Mouse (Mus musculus) regulatory T cell (primary cell): ENCODE measurements around the gene Rtn4r.

ENCODE experiments used
- in situ Hi-C: fragments of 300-600 bp; cut with MboI, MseI; formaldehyde crosslinking; loops from one replicate; pipeline ENCODE4 v1.15.1; 2025; ENCODE audit warnings: high pct_unique_total_duplicates

The Rtn4r gene

GRCm38 (mm10) chr16:18194208-18194985, 67.0 kb downstream of the Rtn4r start:
- in situ Hi-C loops: loop anchor here (10.0 kb wide), 1 partner anchor 330 kb away; no protein-coding TSS in a partner anchor

GRCm38 (mm10) chr16:18195068-18195467, 67.6 kb downstream of the Rtn4r start:
- in situ Hi-C loops: loop anchor here (10.0 kb wide), 1 partner anchor 330 kb away; no protein-coding TSS in a partner anchor

DNA sequence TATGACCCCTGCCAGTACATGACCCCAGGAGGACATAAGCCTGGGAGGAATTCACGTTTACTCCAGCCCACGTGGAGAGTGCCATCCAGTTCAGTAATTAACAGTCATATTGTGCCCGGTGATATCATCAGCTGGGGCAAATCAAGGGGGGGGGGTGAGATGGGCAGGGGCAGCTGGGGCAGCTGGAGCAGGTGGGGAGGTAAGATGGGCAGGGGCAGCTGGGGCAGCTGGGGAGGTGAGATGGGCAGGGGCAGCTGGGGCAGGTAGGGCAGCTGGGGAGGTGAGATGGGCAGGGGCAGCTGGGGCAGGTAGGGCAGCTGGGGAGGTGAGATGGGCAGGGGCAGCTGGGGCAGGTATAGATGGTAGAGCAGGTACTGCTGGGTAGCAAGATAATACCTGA, 68.1 kb downstream of the Rtn4r start:
- in situ Hi-C loops: loop anchor here (10.0 kb wide), 1 partner anchor 331 kb away; no protein-coding TSS in a partner anchor

GRCm38 (mm10) chr16:18197881-18198280, 70.4 kb downstream of the Rtn4r start:
- in situ Hi-C loops: loop anchor here (10.0 kb wide), 1 partner anchor 333 kb away; no protein-coding TSS in a partner anchor

DNA sequence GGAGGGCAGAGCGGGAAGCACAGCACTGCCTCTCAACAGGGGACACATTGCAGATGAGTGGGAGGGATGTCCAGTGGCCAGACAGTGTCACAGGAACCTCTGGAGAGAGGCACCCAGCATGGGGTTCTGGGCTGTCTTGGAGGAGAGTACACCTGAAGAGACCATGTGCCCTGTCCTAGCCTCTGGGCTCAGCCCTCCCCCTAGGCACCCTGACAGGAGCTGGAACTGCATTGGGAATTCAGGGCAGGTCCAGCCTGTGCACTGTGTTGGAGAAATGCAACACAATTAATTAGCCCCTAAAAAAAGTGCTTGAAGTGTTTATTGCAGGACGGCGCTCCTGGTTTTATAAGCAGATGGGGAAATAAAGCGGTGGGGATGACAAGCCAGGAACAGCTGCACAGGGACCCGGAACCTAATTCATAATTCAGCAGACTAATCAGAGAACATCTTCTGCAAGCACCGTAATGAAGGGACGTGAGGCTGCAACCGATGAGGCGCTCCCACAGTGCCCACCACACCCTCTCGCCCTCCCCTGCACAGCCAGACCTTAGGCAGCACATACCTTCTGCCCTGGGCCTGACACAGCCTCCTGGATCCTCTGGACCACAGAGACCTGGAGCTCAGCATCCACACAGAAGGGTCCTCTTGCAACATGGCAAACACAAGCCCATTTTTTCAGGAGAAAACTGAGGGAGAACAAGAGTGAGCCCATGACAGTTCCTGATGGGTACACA, 71.1 kb downstream of the Rtn4r start:
- in situ Hi-C loops: loop anchor here (10.0 kb wide), 1 partner anchor 334 kb away; no protein-coding TSS in a partner anchor

DNA sequence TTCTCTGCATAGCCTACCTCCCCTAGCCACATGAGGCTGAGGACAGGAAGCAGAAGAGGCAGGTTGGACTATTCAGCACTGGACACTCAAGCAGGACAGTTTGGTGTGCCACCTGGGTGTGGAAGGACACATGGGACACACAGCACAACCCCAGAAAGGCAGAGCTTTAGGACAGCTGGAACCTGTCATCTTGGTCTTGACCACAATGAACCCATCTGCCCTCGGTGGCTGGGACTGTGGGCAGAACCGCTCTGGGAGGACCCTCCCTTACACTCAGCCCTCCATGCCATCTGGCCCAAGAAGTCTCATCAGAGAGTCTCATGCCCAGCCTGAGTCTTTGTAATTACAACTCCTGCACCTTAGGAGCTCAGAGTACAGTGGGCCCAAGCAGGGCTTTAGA, 72.6 kb downstream of the Rtn4r start:
- in situ Hi-C loops: no loop called here

- in situ Hi-C loops: no loop called here
Observed at GRCm38 (mm10) chr16:18201620-18202019, 74.2 kb downstream of the Rtn4r start.
